Mouse (Mus musculus) natural killer cell, adult 2 months (primary cell): ENCODE measurements around the gene Zbtb25.

Experiments
- DNase-seq, 2 experiments: peaks; one replicate each; pipeline ENCODE4 v3.0.0; 2022; ENCODE audit warnings: low spot score in 2 of 2

Gene Zbtb25

DNA sequence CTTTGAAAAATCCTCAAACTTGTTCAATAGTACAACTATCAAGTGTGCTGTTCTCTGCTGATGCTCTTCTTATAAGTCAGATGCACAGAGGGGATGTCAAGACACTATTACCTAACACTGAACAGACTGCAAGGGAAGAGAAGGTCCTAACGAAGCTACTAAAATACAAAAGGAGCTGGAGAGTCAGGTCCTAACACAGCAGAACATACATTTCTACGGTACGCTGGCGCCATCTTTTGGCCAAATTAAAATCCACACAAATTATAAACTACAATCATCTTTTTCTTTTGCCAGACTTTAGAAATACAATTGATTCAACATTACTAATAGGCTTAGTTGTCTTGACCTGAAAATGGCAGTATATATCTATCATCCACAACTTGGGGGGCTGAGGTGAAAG, 28.3 kb downstream of the Zbtb25 start:
- peak; percentile 63 to 65 for DNase-seq

- no peak for DNase-seq
Observed at GRCm38 (mm10) chr12:76336111-76336965, 33.1 kb downstream of the Zbtb25 start.

DNA sequence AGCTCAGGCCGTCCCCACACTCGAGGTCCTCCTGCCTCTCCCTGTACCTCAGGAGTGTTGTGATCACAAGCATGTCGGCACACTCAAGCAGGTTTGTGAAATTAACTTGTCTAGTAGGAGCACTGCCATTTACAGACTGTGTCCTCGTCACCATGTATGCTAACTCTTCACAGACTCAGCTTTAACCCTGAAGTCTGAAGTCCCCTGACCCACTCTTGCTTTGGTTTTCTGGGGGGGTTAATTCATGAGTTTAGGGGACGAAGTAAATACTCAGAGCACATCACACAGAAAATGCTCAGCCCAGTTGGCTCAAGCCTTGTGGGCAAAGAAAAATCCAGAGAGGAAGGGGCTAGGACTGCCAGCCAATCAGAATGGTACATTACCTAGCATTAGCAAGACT, 33.8 kb downstream of the Zbtb25 start:
- DNase-seq = no peak

- no peak for DNase-seq
Observed at GRCm38 (mm10) chr12:76333688-76334087, 35.7 kb downstream of the Zbtb25 start.

DNA sequence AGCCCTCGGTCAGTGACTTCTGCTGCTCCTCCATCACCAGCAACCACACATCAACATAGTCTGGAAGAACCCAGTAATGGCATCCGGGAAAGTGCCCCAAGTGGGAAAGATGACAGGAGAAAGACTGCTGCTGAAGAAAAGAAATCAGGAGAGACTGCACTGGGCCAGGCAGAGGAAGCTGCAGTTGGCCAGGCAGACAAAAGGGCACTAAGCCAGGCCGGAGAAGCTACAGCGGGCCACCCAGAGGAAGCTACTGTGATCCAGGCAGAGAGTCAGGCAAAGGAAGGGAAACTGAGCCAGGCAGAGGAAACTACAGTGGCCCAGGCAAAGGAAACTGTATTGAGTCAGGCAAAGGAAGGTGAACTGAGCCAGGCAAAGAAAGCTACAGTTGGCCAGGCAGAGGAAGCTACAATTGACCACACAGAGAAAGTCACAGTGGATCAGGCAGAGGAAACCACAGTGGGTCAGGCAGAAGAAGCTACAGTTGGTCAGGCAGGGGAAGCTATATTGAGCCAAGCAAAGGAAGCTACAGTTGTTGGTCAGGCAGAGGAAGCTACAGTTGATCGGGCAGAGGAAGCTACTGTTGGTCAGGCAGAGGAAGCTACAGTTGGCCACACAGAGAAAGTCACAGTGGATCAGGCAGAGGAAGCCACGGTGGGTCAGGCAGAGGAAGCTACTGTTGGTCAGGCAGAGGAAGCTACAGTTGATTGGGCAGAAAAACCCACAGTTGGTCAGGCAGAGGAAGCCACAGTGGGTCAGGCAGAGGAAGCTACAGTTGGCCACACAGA, 40.6 kb downstream of the Zbtb25 start:
- peak; percentile 26 to 29 for DNase-seq

GRCm38 (mm10) chr12:76326437-76327220, 42.8 kb downstream of the Zbtb25 start:
- DNase-seq = no peak

DNA sequence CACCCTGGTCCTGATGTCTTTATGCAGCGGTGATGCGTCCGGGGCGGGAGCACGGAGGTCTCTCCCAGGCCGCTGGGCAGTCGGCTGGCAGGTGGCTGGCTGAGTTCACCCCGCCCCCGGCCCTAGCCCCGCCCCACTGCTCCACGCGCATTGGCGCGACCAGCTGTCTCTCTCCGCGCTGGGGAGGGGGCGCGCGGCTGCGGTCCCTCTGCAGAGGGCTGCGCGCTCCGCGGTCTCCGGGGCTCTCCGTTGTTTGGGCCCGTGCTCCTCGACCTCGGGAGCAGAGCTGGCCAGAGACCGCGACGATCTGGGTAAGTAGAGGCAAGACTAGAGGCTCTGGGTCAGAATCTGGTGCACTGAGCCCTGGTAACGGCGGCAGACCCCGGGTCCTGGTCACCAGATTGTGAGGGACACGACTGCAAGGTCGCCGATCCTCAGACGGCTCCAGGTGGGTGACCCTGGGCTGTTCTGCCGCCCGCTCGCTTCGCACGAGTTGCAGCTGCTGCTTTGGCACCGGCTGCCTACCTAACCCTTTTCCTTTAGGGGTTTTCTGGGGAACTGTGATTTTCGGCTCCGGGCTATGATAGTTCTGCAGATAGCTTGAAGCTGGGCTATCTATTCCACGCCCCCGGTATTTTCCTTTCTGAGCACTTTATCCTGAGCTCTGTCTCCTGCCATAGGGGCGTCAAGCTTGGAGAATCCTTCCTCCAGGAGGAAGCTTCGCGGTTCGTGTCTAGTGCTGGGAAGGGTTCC, 44.5 kb downstream of the Zbtb25 start, which contains the start of gene Akap5:
Gene Akap5 (plus strand): TSS at position 213 of the 753 bp plus-strand sequence.
- no peak for DNase-seq

GRCm38 (mm10) chr12:76318282-76319212, 50.9 kb downstream of the Zbtb25 start:
- peak in 1 of 2 experiments; percentile 62 for DNase-seq

DNA sequence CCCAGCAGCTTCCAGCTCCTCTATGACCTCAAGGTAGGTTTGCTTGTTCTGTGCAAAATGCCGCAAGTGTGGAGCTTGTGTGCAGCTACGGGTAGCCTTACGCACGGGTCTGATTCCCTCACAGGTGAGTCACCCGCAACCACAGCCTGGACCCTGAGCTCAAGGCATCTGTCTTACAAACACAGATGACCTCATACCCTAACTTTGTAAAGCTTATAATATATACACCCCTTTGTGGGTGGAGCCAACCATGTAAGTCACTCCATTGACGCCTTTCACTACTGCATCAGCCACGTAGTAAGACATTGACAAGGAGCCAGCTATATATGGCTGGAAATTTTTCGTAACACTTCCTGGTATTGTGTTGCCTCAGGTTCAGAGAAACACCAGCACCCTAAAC, 57.5 kb downstream of the Zbtb25 start:
- no peak for DNase-seq

DNA sequence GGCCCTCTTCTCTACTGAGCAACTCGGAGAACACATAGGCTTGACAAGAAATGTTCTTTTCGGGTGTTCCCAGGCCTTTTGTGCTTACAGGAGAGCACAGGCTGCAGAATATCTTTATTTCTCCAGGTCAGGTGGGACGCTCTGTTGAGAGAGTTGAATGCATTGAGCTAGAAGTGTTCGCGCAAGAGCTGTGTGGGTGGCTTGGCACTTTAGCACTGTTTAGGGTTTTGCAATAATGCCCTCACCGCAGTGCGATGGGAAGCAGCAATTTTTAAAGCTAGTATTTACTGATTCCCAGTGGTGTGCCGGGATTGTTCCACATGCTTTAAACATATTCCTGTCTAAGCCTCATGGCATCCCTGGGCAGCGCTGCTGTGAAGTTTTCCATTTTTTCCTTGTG, 58.2 kb downstream of the Zbtb25 start:
- no peak for DNase-seq

DNA sequence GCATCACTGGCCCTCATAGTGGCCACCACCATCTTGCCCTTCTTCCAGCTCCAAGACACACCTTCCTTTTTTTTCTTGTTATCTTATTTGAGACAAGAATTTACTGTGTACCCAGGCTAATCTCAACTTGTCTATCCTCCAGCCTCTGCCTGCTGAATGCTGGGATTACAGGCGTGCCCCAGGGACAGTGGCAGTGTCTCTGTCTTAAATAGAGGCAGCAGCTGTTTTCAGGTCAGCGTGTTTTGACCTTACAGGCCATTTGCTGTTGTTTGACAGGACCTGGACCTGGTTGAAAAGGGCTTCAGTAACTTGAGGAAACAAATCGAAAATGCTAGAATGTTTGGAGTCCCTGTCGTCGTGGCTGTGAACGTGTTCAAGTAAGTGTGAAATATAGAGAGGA, 58.8 kb downstream of the Zbtb25 start:
- no peak for DNase-seq

GRCm38 (mm10) chr12:76310007-76310406, 59.4 kb downstream of the Zbtb25 start:
- no peak for DNase-seq

DNA sequence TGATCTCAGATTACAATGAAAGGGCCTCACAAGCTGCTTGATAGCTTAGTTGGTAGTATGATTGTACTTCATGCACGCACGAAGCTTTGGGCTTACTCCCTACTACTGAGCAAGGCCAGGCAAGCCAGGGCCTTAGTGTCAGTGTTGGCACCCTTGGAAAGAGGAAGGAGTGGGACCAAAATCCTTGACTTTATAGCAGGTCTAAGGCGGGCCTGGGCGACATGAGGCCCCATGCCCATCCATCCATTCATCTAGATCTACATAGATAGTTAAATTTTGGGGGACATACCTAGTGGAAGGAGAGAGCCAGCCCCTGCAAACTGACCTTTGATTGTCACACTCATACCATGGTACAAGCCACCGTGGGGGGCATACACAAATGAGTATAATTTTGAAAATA, 61.0 kb downstream of the Zbtb25 start:
- no peak for DNase-seq

- peak; percentile 60 to 77 for DNase-seq
Observed at GRCm38 (mm10) chr12:76307964-76308363, 61.4 kb downstream of the Zbtb25 start.

GRCm38 (mm10) chr12:76306852-76307561, 62.4 kb downstream of the Zbtb25 start:
- DNase-seq = no peak

DNA sequence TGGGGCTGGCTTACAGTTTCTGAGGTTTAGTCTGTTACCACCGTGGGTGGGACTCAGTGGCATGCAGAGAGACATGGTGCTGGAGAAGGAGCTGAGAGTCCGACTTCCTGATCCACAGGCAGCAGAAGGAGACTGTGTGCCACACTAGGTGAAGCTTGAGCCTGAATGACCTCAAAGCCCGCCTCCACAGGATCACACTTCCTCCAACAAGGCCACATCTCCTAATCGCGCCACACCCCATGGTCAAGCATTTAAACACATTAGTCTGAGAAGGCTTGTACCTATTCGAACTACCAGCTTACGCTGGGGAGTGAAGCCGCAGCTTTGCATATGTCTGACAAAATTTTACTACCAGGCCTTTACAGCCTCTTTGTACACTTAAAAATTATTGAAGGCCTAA, 64.3 kb downstream of the Zbtb25 start:
- DNase-seq = no peak

- no peak for DNase-seq
Observed at GRCm38 (mm10) chr12:76304199-76304598, 65.2 kb downstream of the Zbtb25 start.

- no peak for DNase-seq
Observed at GRCm38 (mm10) chr12:76303474-76303873, 65.9 kb downstream of the Zbtb25 start.

DNA sequence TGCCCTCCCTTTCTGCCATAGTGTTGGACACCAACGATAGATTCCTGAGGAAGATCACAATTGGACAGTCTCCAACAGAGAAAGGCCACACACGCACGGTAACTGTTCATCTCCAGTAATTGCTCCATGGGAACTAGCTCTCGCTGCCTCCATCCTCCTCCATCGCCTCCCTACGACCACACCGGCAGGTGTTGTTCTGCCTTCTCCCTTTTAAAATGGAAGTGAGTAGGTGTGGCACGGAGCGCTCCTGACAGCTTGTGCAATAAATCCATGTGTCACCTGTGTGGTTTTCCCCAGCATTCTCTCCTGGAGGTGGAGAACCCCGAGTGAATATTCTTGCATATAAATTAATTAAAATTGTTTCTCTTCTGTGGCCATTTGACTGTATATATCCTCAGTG, 69.0 kb downstream of the Zbtb25 start:
- DNase-seq = no peak
